Mouse (Mus musculus) lung, postnatal 25 days (tissue): ENCODE data around the gene Ntng2.

Experiments
- DNase-seq: peaks from one replicate; pipeline ENCODE4 v3.0.0; 2022; ENCODE audit warnings: low spot score

The Ntng2 gene

DNA sequence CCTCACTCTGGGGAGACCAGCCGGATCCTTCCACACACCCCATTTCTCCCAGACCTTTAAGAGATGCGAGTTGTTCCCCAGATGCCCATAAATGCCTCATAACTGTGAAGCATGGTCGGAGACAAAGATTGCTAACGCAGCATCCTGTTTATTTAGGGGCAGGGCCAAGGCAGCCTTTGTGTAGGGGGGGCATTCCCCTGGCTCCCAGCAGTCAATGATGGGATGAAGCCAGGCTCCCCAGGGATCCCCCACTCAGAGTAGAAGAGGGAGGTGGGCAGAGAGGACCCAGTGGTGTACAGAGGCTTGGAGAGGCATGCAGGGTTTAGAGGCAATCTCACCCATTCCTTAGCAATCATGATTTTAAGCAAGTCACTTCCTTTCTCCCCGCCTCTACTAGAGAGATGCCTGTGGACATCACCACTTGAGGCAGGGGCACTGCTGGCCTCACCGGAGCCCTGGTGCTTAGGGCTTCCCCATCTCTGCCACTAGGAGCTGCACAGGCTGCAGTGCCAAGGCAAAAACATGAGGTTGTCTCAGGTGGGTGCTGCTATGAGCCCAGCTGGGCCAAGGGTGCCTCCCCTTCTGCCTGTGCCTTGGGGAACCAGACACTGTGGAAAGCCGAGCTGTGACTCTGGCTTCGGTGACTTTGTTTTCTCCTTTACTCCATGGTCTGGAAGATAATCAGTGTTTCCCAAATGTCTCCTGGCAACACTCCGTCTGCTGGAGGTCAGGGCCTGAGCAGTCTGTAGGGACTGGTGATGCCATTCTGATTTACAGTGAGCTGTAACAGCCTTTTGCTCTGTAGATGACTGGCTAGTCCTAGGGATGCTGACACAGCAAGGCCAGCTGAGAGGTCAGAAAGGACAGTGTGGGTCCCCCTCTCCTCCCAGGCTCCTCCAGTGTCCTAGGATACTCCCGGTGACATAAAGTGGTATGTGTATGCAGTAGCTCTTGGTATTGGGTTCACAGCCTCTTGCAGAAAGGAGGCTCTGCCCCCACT lies 61.3 kb downstream of the Ntng2 start:
- no peak for DNase-seq

DNA sequence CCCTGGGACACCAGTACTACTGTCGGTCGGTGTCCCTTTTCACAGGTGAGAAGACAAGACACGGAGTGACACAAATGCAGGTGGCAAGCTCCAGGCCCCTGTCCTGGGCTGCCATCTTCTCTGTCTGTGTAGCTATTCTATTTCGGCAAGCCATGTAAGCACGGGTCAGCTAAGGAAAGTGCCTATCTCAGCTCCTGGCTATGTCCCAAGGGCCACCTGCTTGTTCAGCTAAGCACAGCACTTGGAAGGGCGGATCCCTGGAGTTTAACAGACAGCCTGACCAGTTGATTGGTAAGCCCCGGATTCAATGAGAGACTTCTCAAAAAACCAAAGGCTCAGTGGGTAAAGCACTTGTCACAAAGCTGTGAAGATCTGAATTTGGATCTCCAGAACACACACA lies 62.4 kb downstream of the Ntng2 start:
- no peak for DNase-seq

DNA sequence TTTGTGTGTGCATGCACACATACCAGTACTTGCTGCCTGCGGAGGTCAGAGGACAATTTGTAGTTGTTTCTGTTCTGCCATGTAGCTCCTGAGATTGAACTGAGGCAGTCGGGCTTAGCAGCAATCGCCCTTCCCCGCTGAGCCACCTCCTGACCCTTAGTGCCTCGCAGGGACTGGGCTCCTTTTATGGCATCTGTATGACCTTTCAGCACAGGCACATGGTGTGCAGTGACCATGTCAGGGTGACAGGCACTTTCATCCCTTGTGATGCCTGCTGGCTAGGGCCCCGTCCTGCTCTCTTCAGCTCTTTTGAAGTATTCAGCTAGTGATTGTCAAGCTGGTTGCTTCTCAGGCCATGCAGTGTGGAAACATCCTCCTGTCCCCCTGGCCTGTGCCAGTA lies 66.6 kb downstream of the Ntng2 start:
- DNase-seq, result no peak

DNA sequence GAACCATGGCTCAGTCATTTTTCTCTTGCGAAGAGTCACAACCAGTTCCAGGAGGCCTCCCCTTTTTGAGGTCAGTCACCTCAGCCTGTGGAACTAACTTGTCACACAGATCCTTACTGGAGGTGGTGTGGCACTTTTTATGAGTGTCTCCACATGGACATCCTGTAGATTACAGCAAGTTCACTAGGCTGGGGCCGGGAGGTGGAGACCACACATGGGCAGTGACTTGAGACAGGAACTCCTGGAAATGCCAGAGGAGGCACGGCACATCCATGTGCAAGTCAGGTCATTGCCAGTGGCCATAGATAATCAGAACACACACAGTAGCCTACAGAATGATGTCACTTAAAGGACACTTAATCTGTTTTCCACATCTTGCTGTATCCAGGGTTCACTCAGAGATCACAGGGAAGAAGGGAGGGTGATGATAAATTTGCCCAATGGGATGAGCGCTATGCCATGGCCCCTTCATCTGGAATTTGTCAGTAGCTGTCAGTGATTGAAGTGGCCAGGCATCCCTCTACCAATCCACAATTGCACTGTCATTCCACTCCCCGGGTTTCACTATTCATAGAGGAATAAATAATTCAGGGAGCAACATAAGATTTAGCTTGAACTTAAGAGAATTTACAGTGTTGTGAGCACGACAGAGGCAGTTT lies 69.4 kb downstream of the Ntng2 start:
- no peak for DNase-seq

DNA sequence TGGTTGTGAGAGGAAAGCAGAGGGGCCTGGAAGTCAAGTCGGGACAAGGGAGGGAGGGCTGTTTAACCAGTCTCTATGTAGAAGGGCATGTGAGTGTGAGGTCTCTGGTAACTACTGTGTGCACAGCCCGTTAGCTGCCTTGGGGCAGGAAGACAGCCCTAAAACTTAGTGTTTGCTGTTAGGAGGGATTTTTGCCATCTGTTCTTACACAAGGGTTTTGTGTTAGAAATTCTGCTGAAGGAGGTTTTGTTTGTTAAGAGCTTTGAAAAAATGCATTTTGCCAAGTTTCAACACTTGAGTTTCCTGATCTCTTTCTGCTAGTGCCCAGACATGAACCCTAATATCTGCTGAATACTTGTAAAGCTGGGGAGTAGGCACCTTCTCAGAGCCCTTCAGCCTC lies 71.7 kb downstream of the Ntng2 start:
- no peak for DNase-seq

DNA sequence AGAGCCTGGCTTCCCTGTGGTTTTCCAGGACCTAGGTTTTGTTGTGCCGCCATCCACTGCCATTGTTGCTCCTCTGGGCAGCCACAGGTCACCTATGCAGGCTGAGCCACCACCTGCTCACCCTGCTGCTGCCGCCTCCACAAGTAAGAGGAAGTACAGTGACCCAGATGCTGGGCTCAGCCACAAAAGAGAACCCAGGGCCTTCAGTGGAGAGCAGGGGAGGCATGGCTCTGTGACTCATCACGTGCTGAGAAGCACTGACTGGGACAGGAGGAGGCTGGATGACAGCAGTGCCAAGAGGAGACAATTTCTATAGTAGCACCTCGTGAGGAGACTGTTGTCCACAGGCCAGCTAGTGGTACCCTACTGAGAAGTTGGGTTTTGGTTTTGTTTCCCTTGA lies 73.0 kb downstream of the Ntng2 start:
- no peak for DNase-seq

DNA sequence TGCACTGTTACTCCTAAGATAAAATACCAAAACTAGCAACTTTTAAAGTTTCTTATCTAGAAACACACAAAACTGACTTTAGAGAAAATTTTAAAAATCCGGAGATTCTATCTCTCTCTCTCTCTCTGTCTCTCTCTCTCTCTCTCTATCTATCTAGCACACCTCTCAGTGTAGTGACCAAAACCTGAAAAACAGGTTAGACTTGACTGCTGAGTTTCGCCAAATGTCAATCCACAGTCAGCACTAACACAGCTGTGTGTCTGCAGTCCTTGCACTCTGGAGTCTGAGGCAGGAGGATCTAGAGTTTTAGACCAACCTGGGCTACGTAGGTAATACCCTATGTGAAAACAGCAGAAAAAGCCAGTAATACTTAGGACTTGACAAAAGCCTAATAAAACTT lies 77.9 kb downstream of the Ntng2 start:
- peak; percentile 27 for DNase-seq

DNA sequence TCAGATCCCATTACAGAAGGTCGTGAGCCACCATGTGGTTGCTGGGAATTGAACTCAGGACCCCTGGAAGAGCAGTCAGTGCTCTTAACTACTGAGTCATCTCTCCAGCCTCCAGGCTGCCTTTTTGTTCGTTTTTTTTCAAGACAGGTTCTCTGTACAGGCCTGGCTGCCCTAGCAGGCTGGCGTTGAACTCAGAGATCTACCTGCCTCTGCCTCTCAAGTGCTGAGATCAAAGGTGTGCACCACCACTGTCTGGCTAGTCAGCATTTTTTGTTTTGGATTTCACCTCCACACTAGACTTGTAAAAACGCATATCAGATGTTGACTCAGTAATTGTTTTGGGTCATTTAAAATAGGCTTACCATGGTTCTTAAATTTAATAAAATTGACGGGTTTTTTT lies 84.7 kb downstream of the Ntng2 start:
- DNase-seq, result no peak

DNA sequence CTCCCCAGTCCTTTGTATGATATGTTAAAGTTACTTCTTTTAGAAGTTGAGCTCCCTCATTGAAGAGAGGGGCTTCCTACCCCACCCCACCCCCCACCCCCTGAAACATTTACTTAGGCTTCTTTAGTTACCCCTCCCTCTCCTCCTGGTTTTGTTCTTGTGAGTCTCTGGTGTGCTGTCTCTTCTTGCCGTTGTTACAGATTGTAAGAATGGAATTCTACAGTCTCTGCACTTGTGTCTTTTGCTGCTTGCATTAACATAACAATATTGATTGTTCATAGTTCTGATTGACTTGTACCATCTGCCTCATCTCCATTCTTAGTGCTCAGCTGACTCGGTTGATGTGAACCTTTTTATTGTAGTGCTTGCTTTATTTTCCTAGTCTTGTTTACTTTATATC lies 100.9 kb downstream of the Ntng2 start:
- DNase-seq, result no peak
